Mouse (Mus musculus): ENCODE data around the gene Tigd2. TPM values are rescaled to one million over a fixed set of nuclear protein-coding genes. Genes with fewer than 3 reads are reported as not detected.

The Tigd2 gene
- polyA plus RNA-seq (2014; fragmentation: Illumina TruSeq; extraction: RNeasy Lipid Tissue Mini Kit (QIAGEN cat#74804); ENCODE audit: low read depth, low replicate concordance): 16.4 TPM

DNA sequence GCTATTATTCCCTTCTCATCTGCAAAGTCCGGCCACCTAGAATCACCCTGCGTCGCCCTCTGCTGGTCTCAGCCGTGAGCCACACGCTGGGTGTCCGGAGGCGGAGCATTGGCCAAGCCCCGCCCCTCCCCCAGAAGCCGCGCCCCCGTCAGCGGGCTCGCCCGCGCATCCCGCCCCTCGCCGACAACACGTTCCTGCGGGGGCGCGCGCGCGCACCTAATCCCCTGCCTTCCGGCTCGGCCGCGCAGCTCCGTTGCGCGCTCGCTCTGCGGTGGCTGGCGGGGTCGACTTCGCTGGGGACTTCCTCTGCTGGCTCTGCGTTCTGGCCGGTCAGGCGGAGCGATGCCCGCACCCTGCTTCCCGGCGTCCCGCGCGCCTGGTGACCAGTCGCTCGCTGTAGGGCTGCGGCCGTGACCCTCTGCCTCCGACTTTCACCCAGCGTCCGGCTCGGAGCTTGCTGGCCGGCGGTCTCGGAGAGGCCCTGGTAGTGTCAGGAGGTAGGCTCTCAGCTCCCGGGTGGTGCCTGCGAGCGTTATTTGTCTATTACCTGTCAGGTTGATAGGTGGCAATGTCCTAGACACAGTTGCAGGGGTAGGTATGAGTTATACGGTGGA lies at the start of gene Tigd2:
TSS of gene Tigd2 (plus strand) at position 186 of the 614 bp plus-strand sequence.

Other genes starting within 250 kb of the Tigd2 start
- gene Fam13a, start 184.3 kb upstream of the Tigd2 start, polyA plus RNA-seq (2014; fragmentation: Illumina TruSeq; extraction: RNeasy Lipid Tissue Mini Kit (QIAGEN cat#74804); ENCODE audit: low read depth, low replicate concordance): 0.84 TPM
- gene Gprin3, start 217.4 kb downstream of the Tigd2 start, polyA plus RNA-seq (2014; fragmentation: Illumina TruSeq; extraction: RNeasy Lipid Tissue Mini Kit (QIAGEN cat#74804); ENCODE audit: low read depth, low replicate concordance): 0.13 TPM